Mouse (Mus musculus): Measurements from ENCODE around the gene Arhgef11. TPM values are rescaled to one million over a fixed set of nuclear protein-coding genes. Genes with fewer than 3 reads are reported as not detected.

Arhgef11 gene
- total RNA-seq (2023): 10 to 100 TPM; 29.8 to 32.2 TPM

DNA sequence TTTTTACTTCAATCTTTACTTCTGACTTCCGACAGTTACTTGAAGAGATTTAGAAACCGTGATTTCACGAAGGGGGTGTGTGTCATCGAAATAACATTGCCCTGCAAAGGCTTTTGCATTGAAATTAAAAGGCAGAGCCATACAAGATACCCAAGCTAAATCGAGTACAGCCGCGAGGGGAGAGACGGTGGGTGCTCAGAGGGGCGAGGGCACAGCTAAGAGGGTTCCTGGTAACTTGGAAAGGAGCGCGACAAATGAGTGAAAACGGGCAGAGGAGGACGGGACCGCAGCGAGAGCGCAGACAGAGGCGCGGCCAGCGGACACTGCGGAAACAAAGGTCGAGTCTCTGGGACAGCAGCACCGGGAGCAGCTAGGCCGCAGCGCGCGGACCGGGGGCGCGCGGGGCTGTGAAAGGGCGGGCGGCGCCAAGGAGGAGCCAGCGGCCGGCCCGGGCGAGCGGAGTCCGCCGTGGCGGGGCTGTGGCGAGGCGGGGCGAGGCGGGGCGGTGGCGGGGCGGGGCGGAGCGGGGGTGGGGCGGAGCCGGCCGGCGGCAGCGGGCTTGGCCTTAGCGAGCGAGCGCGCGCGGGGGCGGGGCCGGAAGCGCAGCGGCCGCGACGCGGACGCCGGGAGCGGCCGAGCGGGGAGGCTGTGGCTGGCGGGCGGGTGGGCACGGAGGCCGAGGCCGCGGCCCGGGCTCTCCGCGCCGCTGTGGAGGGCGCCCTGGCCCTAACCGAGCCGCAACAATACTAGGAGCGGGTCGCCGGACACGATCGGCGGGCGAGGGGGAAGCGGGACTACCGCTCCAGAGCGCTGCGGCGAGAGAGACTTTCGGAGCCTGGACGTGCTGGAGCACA, at the start of gene Arhgef11:
Gene Arhgef11, plus strand, starts transcription at position 603 of the 854 bp plus-strand sequence.

DNA sequence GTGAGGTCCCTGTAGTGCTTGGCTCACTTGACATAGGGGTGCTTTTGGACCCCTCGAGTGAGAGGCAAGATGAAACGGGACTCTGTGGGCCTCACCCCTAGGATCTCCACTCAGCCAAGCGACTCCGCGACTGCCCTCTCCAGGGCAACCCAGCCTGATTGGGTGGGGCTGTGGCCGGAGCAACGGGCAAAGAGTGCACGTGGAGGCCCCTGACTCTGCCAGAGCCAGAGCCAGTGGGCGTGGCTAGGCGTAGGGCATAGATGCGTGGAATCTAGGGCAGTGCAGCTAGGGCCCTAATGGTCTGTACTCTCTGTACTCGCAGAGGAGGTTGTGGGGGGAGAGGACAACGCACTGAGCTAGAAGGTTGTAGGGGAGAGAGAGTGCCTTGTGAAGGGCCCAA, 131.1 kb downstream of the Arhgef11 start, which contains the start of gene Lrrc71:
Gene Lrrc71, minus strand, starts transcription at position 195 of the 400 bp plus-strand sequence.

Other genes starting within 250 kb of the Arhgef11 start
- gene Fcrl1, start 241.2 kb upstream of the Arhgef11 start, total RNA-seq (2023): 100 to 1,000 TPM; 384 to 420 TPM
- gene Fcrl5, start 181.8 kb upstream of the Arhgef11 start, total RNA-seq (2023): 10 to 100 TPM; 30.0 to 30.8 TPM
- 10 to 100 TPM; 74.3 to 84.5 TPM for gene Etv3, start 92.2 kb upstream of the Arhgef11 start, total RNA-seq (2023)
- under 1 TPM in 1 of 2 experiments, not detected in 1; 0.67 TPM for gene Lrrc71, start 131.1 kb downstream of the Arhgef11 start, total RNA-seq (2023)
- gene Ntrk1, start 177.6 kb downstream of the Arhgef11 start, total RNA-seq (2023): not detected
- under 1 TPM in 1 of 2 experiments, not detected in 1; 0.12 TPM for gene Insrr, start 179.4 kb downstream of the Arhgef11 start, total RNA-seq (2023)
- 10 to 100 TPM; 22.3 to 30.3 TPM for gene Pear1, start 206.7 kb downstream of the Arhgef11 start, total RNA-seq (2023)
- 10 to 100 TPM; 29.2 to 32.6 TPM for gene Sh2d2a, start 229.2 kb downstream of the Arhgef11 start, total RNA-seq (2023)

All from B cell, adult 67 days (primary cell).